ENCODE assay signal across 9 mouse cellular contexts in genomic region chr6:143184745-143185144, GRCm38 (mm10). TPM values are rescaled to one million over a fixed set of nuclear protein-coding genes. Genes with fewer than 3 reads are reported as not detected.
DNase-seq lines count a peak whose midpoint lies in the region; ATAC-seq and TF ChIP-seq lines count a peak whose summit lies in the region.
"Had no signal": no experiment of that assay in that cellular context is flagged by ENCODE, and none has a peak within 500 bp of the region (broad histone marks: within the 10 kb centered on the region; RNA-seq: fewer than 3 reads in every experiment).

No protein-coding gene starts in this region.

- no peaks in the 10 kb centered on the region for H3K4me1 ChIP-seq in kidney, postnatal 0 days (replicated peaks; ENCODE audit: insufficient read depth, low read length)
- 0 out of 2 replicates have a peak, but pooled peaks cover 3% of the 10 kb centered on the region for H3K4me1 ChIP-seq in kidney, embryonic 15.5 days
- H3K4me1 ChIP-seq: limb, embryonic 12.5 days had no signal

- peaks cover 35% of the 10 kb centered on the region for H3K36me3 ChIP-seq in kidney, postnatal 0 days (ENCODE audit: insufficient read depth, low read length)
- peaks cover 70% of the 10 kb centered on the region for H3K36me3 ChIP-seq in kidney, embryonic 15.5 days

- TF ChIP-seq CTCF in kidney, postnatal 0 days (IDR thresholded peaks at IDR 0.05; ENCODE audit: low read depth): peak; percentile 62

- H3K27ac ChIP-seq in kidney, postnatal 0 days: no peak overlapping the region
- H3K27ac ChIP-seq in kidney, embryonic 15.5 days: no peak overlapping the region
- H3K27ac ChIP-seq: limb, embryonic 12.5 days had no signal

- H3K9ac ChIP-seq in kidney, postnatal 0 days (ENCODE audit: low read depth, low read length): no peak overlapping the region
- H3K9ac ChIP-seq in kidney, embryonic 15.5 days: no peak overlapping the region
- H3K9ac ChIP-seq: limb, embryonic 12.5 days had no signal

- H3K4me3 ChIP-seq in kidney, postnatal 0 days (replicated peaks; ENCODE audit: low read depth, low read length): no peak overlapping the region
- no peak overlapping the region for H3K4me3 ChIP-seq in kidney, embryonic 15.5 days (replicated peaks)
- H3K4me3 ChIP-seq: limb, embryonic 12.5 days had no signal

- 76% methylated on average over 5 of the region's 5 CpGs for WGBS in kidney, postnatal 0 days
- 71% methylated on average over 5 of the region's 5 CpGs for WGBS in kidney, embryonic 15.5 days

- ATAC-seq in kidney, postnatal 0 days (replicated peaks; ENCODE audit: low FRiP score, low read depth): no peak
- ATAC-seq in kidney, embryonic 15.5 days (replicated peaks; ENCODE audit: low FRiP score): no peak; the same call in 1 of the 2 replicates
- ATAC-seq in CD4-positive, CD25-positive, alpha-beta regulatory T cell, adult 4 months: peak; percentile 49

- no peaks in the 10 kb centered on the region for H3K9me3 ChIP-seq in kidney, postnatal 0 days (replicated peaks; ENCODE audit: low read length)
- H3K9me3 ChIP-seq in kidney, embryonic 15.5 days (replicated peaks): no peaks in the 10 kb centered on the region
- H3K9me3 ChIP-seq: limb, embryonic 12.5 days had no signal

- no peaks in the 10 kb centered on the region for H3K27me3 ChIP-seq in kidney, postnatal 0 days (ENCODE audit: insufficient read depth, low read length)
- H3K27me3 ChIP-seq in kidney, embryonic 15.5 days: no peaks in the 10 kb centered on the region
- H3K27me3 ChIP-seq: limb, embryonic 12.5 days had no signal

- DNase-seq in kidney, postnatal 0 days (ENCODE audit: low spot score): no peak
- peak; percentile 44 for DNase-seq in T-cell, adult 2 months (ENCODE audit: low spot score)
- DNase-seq in lung, postnatal 36 days: peak; percentile 50
- DNase-seq in adipocyte (ENCODE audit: low spot score): no peak
- DNase-seq in Muller cell, postnatal 12 days (ENCODE audit: inconsistent ontology term): no peak
- DNase-seq: gastrocnemius, postnatal 25 days had no signal

- no peak overlapping the region for H3K4me2 ChIP-seq in kidney, postnatal 0 days (ENCODE audit: low read length)
- H3K4me2 ChIP-seq in kidney, embryonic 15.5 days: no peak overlapping the region
- H3K4me2 ChIP-seq: limb, embryonic 12.5 days had no signal

RNA-seq across cellular contexts. Expression of gene Etnk1, which starts 17.7 kb away (rescaled TPM):
- polyA plus RNA-seq in kidney, postnatal 0 days (2015; fragmentation: Nextera tagmentation; extraction: Ambion mirVana): 35.9 and 36.6 TPM in 2 replicates
- polyA plus RNA-seq in kidney, embryonic 15.5 days (2015; fragmentation: Nextera tagmentation; extraction: Ambion mirVana): 26.4 and 28.2 TPM in 2 replicates
- polyA plus RNA-seq in CD4-positive, CD25-positive, alpha-beta regulatory T cell, adult 4 months (2017; shearing (Covaris generic)): 10 to 100 TPM; 24.4 to 38.9 TPM

Comparison
In these comparisons a context has a peak if more than half of its experiments do, and no peak if none do; other contexts are left out.
1. DNase-seq: peak in T-cell, adult 2 months (single experiment) and lung, postnatal 36 days (single experiment); none in kidney, postnatal 0 days (single experiment), adipocyte (single experiment) and Muller cell, postnatal 12 days (single experiment).